Mouse (Mus musculus): ENCODE data around the gene Lman2l. TPM values are rescaled to one million over a fixed set of nuclear protein-coding genes. Genes with fewer than 3 reads are reported as not detected.

Gene Lman2l
- total RNA-seq, 1 experiment from 2014 or later = 10.8 TPM

GRCm38 (mm10) chr1:36379582-36379981 lies 65.5 kb downstream of the Lman2l start:
- ATAC-seq (replicated peaks; ENCODE audit: insufficient number of reproducible peaks, low FRiP score, low TSS enrichment, poor library complexity, severe bottlenecking) = no peak

- no peak for ATAC-seq (replicated peaks; ENCODE audit: insufficient number of reproducible peaks, low FRiP score, low TSS enrichment, poor library complexity, severe bottlenecking)
Measured at GRCm38 (mm10) chr1:36378880-36379279, 66.2 kb downstream of the Lman2l start.

GRCm38 (mm10) chr1:36371934-36372845 lies 72.9 kb downstream of the Lman2l start, which contains the start of gene Fer1l5:
Gene Fer1l5 (plus strand): TSS chr1:36372291.
- ATAC-seq (replicated peaks; ENCODE audit: insufficient number of reproducible peaks, low FRiP score, low TSS enrichment, poor library complexity, severe bottlenecking) = no peak

GRCm38 (mm10) chr1:36370918-36371317 lies 74.2 kb downstream of the Lman2l start:
- no peak for ATAC-seq (replicated peaks; ENCODE audit: insufficient number of reproducible peaks, low FRiP score, low TSS enrichment, poor library complexity, severe bottlenecking)

Other genes with a start within 250 kb of the Lman2l start
- 91.2 to 135 TPM (median 106 TPM) in 3 replicates for gene Uggt1, start 200.6 kb downstream of the Lman2l start, total RNA-seq (2017)
- 315 to 366 TPM (median 360 TPM) in 3 replicates for gene Neurl3, start 170.6 kb downstream of the Lman2l start, total RNA-seq (2017)
- 47.3 to 80.2 TPM (median 65.0 TPM) in 3 replicates for gene Arid5a, start 137.5 kb downstream of the Lman2l start, total RNA-seq (2017)
- gene Kansl3, start 76.1 kb downstream of the Lman2l start, total RNA-seq (2017) = 48.0 to 68.9 TPM (median 53.4 TPM) in 3 replicates
- gene Fer1l5, start 73.0 kb downstream of the Lman2l start, total RNA-seq (2017) = 0.29 TPM in 1 of 3 replicates, not detected in the others
- 16.4 to 17.0 TPM (median 17.0 TPM) in 3 replicates for gene Cnnm4, start 26.3 kb upstream of the Lman2l start, total RNA-seq (2017)
- 3.9 to 11.4 TPM (median 6.2 TPM) in 3 replicates for gene Cnnm3, start 66.6 kb upstream of the Lman2l start, total RNA-seq (2017)
- gene Ankrd23, start 91.6 kb upstream of the Lman2l start, total RNA-seq (2017) = 9.4 to 21.2 TPM (median 19.1 TPM) in 3 replicates
- gene Gm42417, start 94.2 kb upstream of the Lman2l start, total RNA-seq (2017) = not detected in 3 replicates
- 4.9 to 7.9 TPM (median 7.6 TPM) in 3 replicates for gene Ankrd39, start 102.2 kb upstream of the Lman2l start, total RNA-seq (2017)
- 7.7 to 16.7 TPM (median 7.8 TPM) in 3 replicates for gene Sema4c, start 113.1 kb upstream of the Lman2l start, total RNA-seq (2017)
- not detected in 3 replicates for gene Fam178b, start 237.9 kb upstream of the Lman2l start, total RNA-seq (2017)
- gene Cox5b, start 246.2 kb upstream of the Lman2l start, total RNA-seq (2017) = 276 to 385 TPM (median 284 TPM) in 3 replicates

Data from monocyte, adult 5-6 weeks (primary cell).